ENCODE assay signal across 21 mouse cellular contexts in genomic region chr15:62490548-62490947, GRCm38 (mm10).
DNase-seq lines count a peak whose midpoint lies in the region; ATAC-seq and TF ChIP-seq lines count a peak whose summit lies in the region.
"Had no signal": no experiment of that assay in that cellular context is flagged by ENCODE, and none has a peak within 500 bp of the region (broad histone marks: within the 10 kb centered on the region; RNA-seq: fewer than 3 reads in every experiment).

No protein-coding gene starts in this region.

- WGBS in kidney, postnatal 0 days, result 53% methylated on average over 2 of the region's 2 CpGs
- WGBS in kidney, embryonic 16.5 days, result 47% methylated on average over 2 of the region's 2 CpGs
- 87% methylated on average over 2 of the region's 2 CpGs for WGBS in midbrain, embryonic 11.5 days
- 85% methylated on average over 2 of the region's 2 CpGs for WGBS in midbrain, postnatal 0 days

- peak; percentile 19 for DNase-seq in adrenal gland, adult 2 months
- no peak for DNase-seq in adrenal gland, postnatal 4 days (ENCODE audit: low spot score in 2 of 2)
- peak; percentile 10 for DNase-seq in kidney, postnatal 0 days (ENCODE audit: low spot score)
- DNase-seq in midbrain, embryonic 11.5 days (ENCODE audit: low spot score, missing footprints), result peak; percentile 41
- DNase-seq in midbrain, postnatal 0 days (ENCODE audit: low spot score), result no peak
- DNase-seq in mesoderm, embryonic 11.5 days (ENCODE audit: low read depth, low spot score), result peak; percentile 28
- DNase-seq: adrenal gland, adult 8-10 months; adrenal gland, postnatal 14 days; adrenal gland, postnatal 36 days; cerebellum, adult 11-12 months; cerebellum, adult 2 months; cerebellum, adult 9-10 months; cerebellum, postnatal 10 days; cerebellum, postnatal 25 days; forebrain, postnatal 0 days had no signal

- H3K4me2 ChIP-seq in kidney, postnatal 0 days (ENCODE audit: low read length), result no peak overlapping the region
- no peak overlapping the region for H3K4me2 ChIP-seq in kidney, embryonic 16.5 days (replicated peaks; ENCODE audit: low read depth, low read length)
- H3K4me2 ChIP-seq in midbrain, embryonic 11.5 days, result no peak overlapping the region
- H3K4me2 ChIP-seq in midbrain, postnatal 0 days (ENCODE audit: low read depth, low read length, poor library complexity, severe bottlenecking), result no peak overlapping the region
- H3K4me2 ChIP-seq: embryonic facial prominence, embryonic 12.5 days; forebrain, embryonic 13.5 days; forebrain, embryonic 15.5 days had no signal

- no peak for TF ChIP-seq CTCF in kidney, postnatal 0 days (IDR thresholded peaks at IDR 0.05; ENCODE audit: low read depth)
- TF ChIP-seq CTCF in midbrain, postnatal 0 days (IDR thresholded peaks at IDR 0.05), result no peak

- no peaks in the 10 kb centered on the region for H3K27me3 ChIP-seq in kidney, postnatal 0 days (ENCODE audit: insufficient read depth, low read length)
- no peaks in the 10 kb centered on the region for H3K27me3 ChIP-seq in kidney, embryonic 16.5 days (ENCODE audit: insufficient read depth, low read length)
- no peaks in the 10 kb centered on the region for H3K27me3 ChIP-seq in midbrain, embryonic 11.5 days (ENCODE audit: control insufficient read depth, insufficient read depth, low read length)
- H3K27me3 ChIP-seq in midbrain, postnatal 0 days (ENCODE audit: insufficient read depth, low read length), result no peaks in the 10 kb centered on the region
- H3K27me3 ChIP-seq: embryonic facial prominence, embryonic 12.5 days; forebrain, embryonic 13.5 days; forebrain, embryonic 15.5 days had no signal

- H3K9me3 ChIP-seq in kidney, postnatal 0 days (replicated peaks; ENCODE audit: low read length), result no peaks in the 10 kb centered on the region
- H3K9me3 ChIP-seq in kidney, embryonic 16.5 days (ENCODE audit: low read length), result no peaks in the 10 kb centered on the region
- H3K9me3 ChIP-seq in midbrain, embryonic 11.5 days (ENCODE audit: control insufficient read depth, low read length), result no peaks in the 10 kb centered on the region
- H3K9me3 ChIP-seq in midbrain, postnatal 0 days (ENCODE audit: low read length), result no peaks in the 10 kb centered on the region
- H3K9me3 ChIP-seq: embryonic facial prominence, embryonic 10.5 days; embryonic facial prominence, embryonic 12.5 days; forebrain, embryonic 13.5 days; forebrain, embryonic 15.5 days had no signal

- no peak overlapping the region for H3K9ac ChIP-seq in kidney, postnatal 0 days (ENCODE audit: low read depth, low read length)
- no peak overlapping the region for H3K9ac ChIP-seq in kidney, embryonic 16.5 days (replicated peaks; ENCODE audit: low read length)
- H3K9ac ChIP-seq in midbrain, embryonic 11.5 days (ENCODE audit: low read length), result no peak overlapping the region
- H3K9ac ChIP-seq in midbrain, postnatal 0 days (replicated peaks; ENCODE audit: low read length, poor library complexity, severe bottlenecking), result no peak overlapping the region
- H3K9ac ChIP-seq: embryonic facial prominence, embryonic 12.5 days; forebrain, embryonic 13.5 days; forebrain, embryonic 15.5 days; forebrain, postnatal 0 days had no signal

- no peaks in the 10 kb centered on the region for H3K4me1 ChIP-seq in kidney, postnatal 0 days (replicated peaks; ENCODE audit: insufficient read depth, low read length)
- H3K4me1 ChIP-seq in kidney, embryonic 16.5 days (ENCODE audit: insufficient read depth, low read length), result 0 out of 2 replicates have a peak, but pooled peaks cover 2% of the 10 kb centered on the region
- H3K4me1 ChIP-seq in midbrain, embryonic 11.5 days (ENCODE audit: control insufficient read depth, insufficient read depth, low read length), result no peaks in the 10 kb centered on the region
- H3K4me1 ChIP-seq in midbrain, postnatal 0 days (ENCODE audit: insufficient read depth, low read length), result no peaks in the 10 kb centered on the region
- H3K4me1 ChIP-seq: embryonic facial prominence, embryonic 10.5 days; embryonic facial prominence, embryonic 12.5 days; forebrain, embryonic 15.5 days had no signal

- ATAC-seq in kidney, postnatal 0 days (replicated peaks; ENCODE audit: low FRiP score, low read depth), result no peak
- ATAC-seq in kidney, embryonic 16.5 days (ENCODE audit: low FRiP score, low TSS enrichment), result no peak
- ATAC-seq in midbrain, embryonic 11.5 days (ENCODE audit: low FRiP score), result no peak
- ATAC-seq in midbrain, postnatal 0 days (ENCODE audit: low FRiP score), result no peak
- ATAC-seq in cerebellum, adult (ENCODE audit: insufficient number of reproducible peaks, low FRiP score, low TSS enrichment), result no peak
- ATAC-seq: forebrain, embryonic 13.5 days; forebrain, embryonic 15.5 days; forebrain, postnatal 0 days had no signal

- no peak overlapping the region for H3K4me3 ChIP-seq in kidney, postnatal 0 days (replicated peaks; ENCODE audit: low read depth, low read length)
- H3K4me3 ChIP-seq in kidney, embryonic 16.5 days (ENCODE audit: low read length), result no peak overlapping the region
- H3K4me3 ChIP-seq in midbrain, embryonic 11.5 days (ENCODE audit: low read depth, low read length), result no peak overlapping the region
- no peak overlapping the region for H3K4me3 ChIP-seq in midbrain, postnatal 0 days (ENCODE audit: low read depth, low read length)
- H3K4me3 ChIP-seq: embryonic facial prominence, embryonic 10.5 days; embryonic facial prominence, embryonic 12.5 days; forebrain, embryonic 13.5 days; forebrain, embryonic 15.5 days had no signal

- no peaks in the 10 kb centered on the region for H3K36me3 ChIP-seq in kidney, postnatal 0 days (ENCODE audit: insufficient read depth, low read length)
- H3K36me3 ChIP-seq in kidney, embryonic 16.5 days (ENCODE audit: insufficient read depth, low read length), result no peaks in the 10 kb centered on the region
- no peaks in the 10 kb centered on the region for H3K36me3 ChIP-seq in midbrain, embryonic 11.5 days (ENCODE audit: control insufficient read depth, insufficient read depth, low read length)
- no peaks in the 10 kb centered on the region for H3K36me3 ChIP-seq in midbrain, postnatal 0 days (ENCODE audit: insufficient read depth, low read length)
- H3K36me3 ChIP-seq: embryonic facial prominence, embryonic 10.5 days; embryonic facial prominence, embryonic 12.5 days; forebrain, embryonic 15.5 days had no signal

- H3K27ac ChIP-seq in kidney, postnatal 0 days, result no peak overlapping the region
- H3K27ac ChIP-seq in kidney, embryonic 16.5 days (ENCODE audit: low read length), result no peak overlapping the region
- H3K27ac ChIP-seq in midbrain, embryonic 11.5 days (ENCODE audit: low read depth, low read length), result no peak overlapping the region
- no peak overlapping the region for H3K27ac ChIP-seq in midbrain, postnatal 0 days (ENCODE audit: low read depth, low read length)
- H3K27ac ChIP-seq: embryonic facial prominence, embryonic 10.5 days; embryonic facial prominence, embryonic 12.5 days; forebrain, embryonic 13.5 days; forebrain, embryonic 15.5 days had no signal

Comparison
In these comparisons a context has a peak if more than half of its experiments do, and no peak if none do; other contexts are left out.
1. DNase-seq: peak in adrenal gland, adult 2 months (single experiment), kidney, postnatal 0 days (single experiment), midbrain, embryonic 11.5 days (single experiment) and mesoderm, embryonic 11.5 days (single experiment); none in adrenal gland, postnatal 4 days (0 of 2) and midbrain, postnatal 0 days (single experiment).